Comparison of ENCODE assay signal across 9 mouse cellular contexts in genomic region chr6:91301839-91302238, GRCm38 (mm10).
A peak's percentile ranks its signal among the peaks of the same experiment; 100 is the strongest.
DNase-seq lines count a peak whose midpoint lies in the region; ATAC-seq and TF ChIP-seq lines count a peak whose summit lies in the region.
"Had no signal": no experiment of that assay in that cellular context is flagged by ENCODE, and none has a peak within 500 bp of the region (broad histone marks: within the 10 kb centered on the region; RNA-seq: fewer than 3 reads in every experiment).

No protein-coding gene starts in this region.

- peak overlapping the region; percentile 96 for H3K27ac ChIP-seq in forebrain, embryonic 11.5 days (ENCODE audit: low read depth, low read length)
- peak overlapping the region; percentile 91 for H3K27ac ChIP-seq in hindbrain, embryonic 12.5 days
- no peak overlapping the region for H3K27ac ChIP-seq in liver, postnatal 0 days (ENCODE audit: low read depth)
- no peak overlapping the region for H3K27ac ChIP-seq in intestine, postnatal 0 days (ENCODE audit: low read depth, low read length)
- H3K27ac ChIP-seq: liver, embryonic 14.5 days had no signal

- H3K4me3 ChIP-seq in forebrain, embryonic 11.5 days (ENCODE audit: low read depth, low read length), result no peak overlapping the region
- no peak overlapping the region for H3K4me3 ChIP-seq in hindbrain, embryonic 12.5 days
- no peak overlapping the region for H3K4me3 ChIP-seq in lung, adult 2 months (replicated peaks; ENCODE audit: extremely low read depth, low read depth, low read length)
- H3K4me3 ChIP-seq in liver, postnatal 0 days (ENCODE audit: low read depth, low read length), result no peak overlapping the region
- H3K4me3 ChIP-seq in intestine, postnatal 0 days (ENCODE audit: low read depth, low read length), result no peak overlapping the region

- H3K36me3 ChIP-seq in forebrain, embryonic 11.5 days (ENCODE audit: control insufficient read depth, insufficient read depth, low read length), result no peaks in the 10 kb centered on the region
- H3K36me3 ChIP-seq in hindbrain, embryonic 12.5 days, result no peaks in the 10 kb centered on the region
- H3K36me3 ChIP-seq in liver, postnatal 0 days (replicated peaks; ENCODE audit: insufficient read depth, low read length), result no peaks in the 10 kb centered on the region
- H3K36me3 ChIP-seq in intestine, postnatal 0 days (ENCODE audit: control insufficient read depth, insufficient read depth), result no peaks in the 10 kb centered on the region

- TF ChIP-seq EP300 in liver, postnatal 0 days (IDR thresholded peaks at IDR 0.05; ENCODE audit: low read depth), result no peak

- 0 out of 2 replicates have a peak overlapping the region, but pooled peaks have one; percentile 14 for H3K9ac ChIP-seq in forebrain, embryonic 11.5 days (ENCODE audit: low read length)
- H3K9ac ChIP-seq in hindbrain, embryonic 12.5 days, result no peak overlapping the region
- no peak overlapping the region for H3K9ac ChIP-seq in liver, postnatal 0 days (replicated peaks)
- no peak overlapping the region for H3K9ac ChIP-seq in intestine, postnatal 0 days (ENCODE audit: low read depth, low read length)
- H3K9ac ChIP-seq: liver, embryonic 14.5 days had no signal

- peak; percentile 95 for ATAC-seq in forebrain, embryonic 11.5 days (replicated peaks; ENCODE audit: low FRiP score)
- peak; percentile 90 for ATAC-seq in hindbrain, embryonic 12.5 days (ENCODE audit: low FRiP score)
- ATAC-seq in liver, postnatal 0 days, result no peak
- no peak for ATAC-seq in intestine, postnatal 0 days

- H3K9me3 ChIP-seq in forebrain, embryonic 11.5 days (ENCODE audit: control insufficient read depth, low read length), result no peaks in the 10 kb centered on the region
- no peaks in the 10 kb centered on the region for H3K9me3 ChIP-seq in hindbrain, embryonic 12.5 days (replicated peaks)
- no peaks in the 10 kb centered on the region for H3K9me3 ChIP-seq in liver, postnatal 0 days (ENCODE audit: low read length)
- no peaks in the 10 kb centered on the region for H3K9me3 ChIP-seq in intestine, postnatal 0 days (ENCODE audit: control insufficient read depth)

- no peak for TF ChIP-seq CTCF in lung, adult 2 months (IDR thresholded peaks at IDR 0.05; ENCODE audit: insufficient read depth, low read length)
- no peak for TF ChIP-seq CTCF in liver, postnatal 0 days (IDR thresholded peaks at IDR 0.05; ENCODE audit: low read depth)
- no peak for TF ChIP-seq CTCF in intestine, postnatal 0 days (IDR thresholded peaks at IDR 0.05; ENCODE audit: low read depth)

- peaks cover 17% of the 10 kb centered on the region for H3K4me1 ChIP-seq in forebrain, embryonic 11.5 days (replicated peaks; ENCODE audit: control insufficient read depth, insufficient read depth, low read length)
- peaks cover 36% of the 10 kb centered on the region for H3K4me1 ChIP-seq in hindbrain, embryonic 12.5 days
- no peaks in the 10 kb centered on the region for H3K4me1 ChIP-seq in lung, adult 2 months (ENCODE audit: control insufficient read depth, insufficient read depth, low read length)
- no peaks in the 10 kb centered on the region for H3K4me1 ChIP-seq in liver, postnatal 0 days (ENCODE audit: insufficient read depth)
- no peaks in the 10 kb centered on the region for H3K4me1 ChIP-seq in intestine, postnatal 0 days (replicated peaks; ENCODE audit: control insufficient read depth, insufficient read depth, low read length)

- no peak overlapping the region for H3K4me2 ChIP-seq in forebrain, embryonic 11.5 days (ENCODE audit: low read depth, low read length, severe bottlenecking)
- H3K4me2 ChIP-seq in hindbrain, embryonic 12.5 days (replicated peaks), result no peak overlapping the region
- no peak overlapping the region for H3K4me2 ChIP-seq in liver, postnatal 0 days (ENCODE audit: low read depth, low read length)
- H3K4me2 ChIP-seq in intestine, postnatal 0 days (replicated peaks; ENCODE audit: low read depth), result no peak overlapping the region

- DNase-seq in forebrain, embryonic 11.5 days (ENCODE audit: low spot score), result peak; percentile 83
- DNase-seq in lung, adult 2 months, result peak; percentile 67
- peak; percentile 78 for DNase-seq in right cerebral cortex, adult 18-20 months
- no peak for DNase-seq in liver, postnatal 0 days
- DNase-seq in urinary bladder, adult 2 months (ENCODE audit: low spot score), result no peak
- DNase-seq: gastrocnemius, postnatal 14 days had no signal

- no peaks in the 10 kb centered on the region for H3K27me3 ChIP-seq in forebrain, embryonic 11.5 days (ENCODE audit: control insufficient read depth, insufficient read depth, low read length)
- 0 out of 2 replicates have a peak, but pooled peaks cover 5% of the 10 kb centered on the region for H3K27me3 ChIP-seq in hindbrain, embryonic 12.5 days
- H3K27me3 ChIP-seq in liver, postnatal 0 days (ENCODE audit: insufficient read depth, low read length), result no peaks in the 10 kb centered on the region
- H3K27me3 ChIP-seq in intestine, postnatal 0 days (replicated peaks; ENCODE audit: control insufficient read depth, insufficient read depth, low read length), result no peaks in the 10 kb centered on the region

- WGBS in forebrain, embryonic 11.5 days, result 19% methylated on average over 1 of the region's 1 CpGs
- 22% methylated on average over 1 of the region's 1 CpGs for WGBS in hindbrain, embryonic 12.5 days
- 36% methylated on average over 1 of the region's 1 CpGs for WGBS in lung, adult 2 months
- 44% methylated on average over 1 of the region's 1 CpGs for WGBS in liver, postnatal 0 days (ENCODE audit: insufficient replicate concordance)
- WGBS in intestine, postnatal 0 days, result 60% methylated on average over 1 of the region's 1 CpGs

- TF ChIP-seq POLR2A in lung, adult 2 months (IDR thresholded peaks at IDR 0.05; ENCODE audit: borderline replicate concordance, extremely low read depth, low read depth, low read length), result no peak

Comparison
In these comparisons a context has a peak if more than half of its experiments do, and no peak if none do; other contexts are left out.
1. ATAC-seq: peak in forebrain, embryonic 11.5 days (single experiment) and hindbrain, embryonic 12.5 days (single experiment); none in liver, postnatal 0 days (single experiment) and intestine, postnatal 0 days (single experiment).
2. DNase-seq: peak in forebrain, embryonic 11.5 days (single experiment), lung, adult 2 months (single experiment) and right cerebral cortex, adult 18-20 months (single experiment); none in liver, postnatal 0 days (single experiment) and urinary bladder, adult 2 months (single experiment).
3. H3K27ac ChIP-seq: peak in forebrain, embryonic 11.5 days (single experiment) and hindbrain, embryonic 12.5 days (single experiment); none in liver, postnatal 0 days (single experiment) and intestine, postnatal 0 days (single experiment).